Mouse (Mus musculus): Measurements from ENCODE around the gene Cpne1.

DNA sequence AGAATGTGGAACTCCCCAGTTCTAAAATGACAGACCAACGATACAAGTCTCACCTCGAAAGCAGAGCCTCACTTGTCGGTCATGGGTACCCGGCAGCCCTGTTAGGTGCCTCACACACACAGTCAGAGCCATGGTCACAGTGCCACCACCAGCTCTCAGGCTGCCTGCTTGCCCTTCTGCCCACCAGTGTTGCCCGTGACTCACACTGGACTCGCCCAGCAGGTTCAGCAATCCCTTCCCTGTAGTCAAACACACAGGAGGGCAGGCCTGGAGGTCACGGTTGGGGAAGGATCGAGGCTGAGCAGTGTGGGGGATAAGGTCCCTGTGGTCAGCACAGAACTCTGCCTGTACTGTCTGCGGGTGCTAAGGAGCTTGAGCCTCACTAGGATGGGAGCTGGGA, 58.9 kb downstream of the Cpne1 start, which contains the start of gene Fer1l4:
- TF ChIP-seq CTCF (IDR thresholded peaks at IDR 0.05; ENCODE audit: low read depth, low read length), result no peak
- TF ChIP-seq POLR2A (IDR thresholded peaks at IDR 0.05; ENCODE audit: insufficient read depth, low read length), result no peak

All from ES-Bruce4 (cell line).